Mouse (Mus musculus): Measurements from ENCODE around the gene Stxbp3.
A peak's percentile ranks its signal among the peaks of the same experiment; 100 is the strongest.
"Not testable (repeated sequence)": the region's sequence is repeated elsewhere in the genome, so short reads cannot be mapped to it uniquely, and the experiment has no call there.

Stxbp3 gene

GRCm38 (mm10) chr3:108856386-108857123 is 16.2 kb upstream of the Stxbp3 start:
- DNase-seq = peak; percentile 50 to 78

- DNase-seq = peak; percentile 40 to 54
Measured at GRCm38 (mm10) chr3:108855864-108856263, 15.5 kb upstream of the Stxbp3 start.

GRCm38 (mm10) chr3:108855371-108855770 is 15.0 kb upstream of the Stxbp3 start:
- DNase-seq = no peak

- DNase-seq = no peak
Measured at GRCm38 (mm10) chr3:108853266-108853665, 12.9 kb upstream of the Stxbp3 start.

- peak; percentile 31 to 38 for DNase-seq
Measured at GRCm38 (mm10) chr3:108851996-108852697, 11.8 kb upstream of the Stxbp3 start.

GRCm38 (mm10) chr3:108851554-108851953 is 11.2 kb upstream of the Stxbp3 start:
- DNase-seq = no peak

- no peak for DNase-seq
Measured at GRCm38 (mm10) chr3:108851075-108851474, 10.7 kb upstream of the Stxbp3 start.

- DNase-seq = peak; percentile 30 to 65
Measured at GRCm38 (mm10) chr3:108850506-108850905, 10.2 kb upstream of the Stxbp3 start.

GRCm38 (mm10) chr3:108846616-108847015 is 6.3 kb upstream of the Stxbp3 start:
- peak in 1 of 2 experiments; percentile 25 for DNase-seq

GRCm38 (mm10) chr3:108844521-108844920 is 4.2 kb upstream of the Stxbp3 start:
- peak; percentile 70 to 74 for DNase-seq

GRCm38 (mm10) chr3:108844026-108844425 is 3.7 kb upstream of the Stxbp3 start:
- DNase-seq = peak in 1 of 2 experiments; percentile 23

GRCm38 (mm10) chr3:108840716-108841054 is 359 bp upstream of the Stxbp3 start:
- DNase-seq = no peak

- no peak for DNase-seq
Measured at GRCm38 (mm10) chr3:108839647-108839999, 703 bp downstream of the Stxbp3 start.

GRCm38 (mm10) chr3:108838980-108839379 is 1.3 kb downstream of the Stxbp3 start:
- DNase-seq = no peak

- DNase-seq = no peak
Measured at GRCm38 (mm10) chr3:108836931-108837330, 3.4 kb downstream of the Stxbp3 start.

- not testable (repeated sequence) for DNase-seq
Measured at GRCm38 (mm10) chr3:108833717-108834116, 6.6 kb downstream of the Stxbp3 start.

- DNase-seq = no peak
Measured at GRCm38 (mm10) chr3:108831750-108832149, 8.6 kb downstream of the Stxbp3 start.

GRCm38 (mm10) chr3:108830493-108830892 is 9.8 kb downstream of the Stxbp3 start:
- DNase-seq = peak; percentile 80 to 85

GRCm38 (mm10) chr3:108815631-108816030 is 24.7 kb downstream of the Stxbp3 start:
- no peak for DNase-seq

- no peak for DNase-seq
Measured at GRCm38 (mm10) chr3:108810747-108811263, 29.5 kb downstream of the Stxbp3 start.

GRCm38 (mm10) chr3:108805622-108806021 is 34.7 kb downstream of the Stxbp3 start:
- DNase-seq = no peak

GRCm38 (mm10) chr3:108798375-108798774 is 42.0 kb downstream of the Stxbp3 start:
- no peak for DNase-seq

GRCm38 (mm10) chr3:108797723-108798122 is 42.6 kb downstream of the Stxbp3 start:
- DNase-seq = no peak

- no peak for DNase-seq
Measured at GRCm38 (mm10) chr3:108796386-108796785, 43.9 kb downstream of the Stxbp3 start.

Measured in kidney, postnatal 36 days (tissue).